Mouse (Mus musculus) cortical plate, adult 2 months (tissue): ENCODE results near the gene Pabpn1. TPM values are rescaled to one million over a fixed set of nuclear protein-coding genes. Genes with fewer than 3 reads are reported as not detected.

Experiments used
- H3K27ac ChIP-seq: fragments of 200-500 bp; 2 replicates; pipeline ENCODE4 v1.5.1; 2012; ENCODE audit warnings: low read length, control low read depth, inconsistent platforms; ENCODE audit not compliant: insufficient read depth
- H3K4me1 ChIP-seq: fragments of 200-500 bp; 2 replicates; pipeline ENCODE4 v1.6.1; 2011; ENCODE audit warnings: low read length; ENCODE audit not compliant: control insufficient read depth, insufficient read depth
- H3K4me3 ChIP-seq: fragments of 200-500 bp; 2 replicates; pipeline ENCODE4 v1.5.1; 2011; ENCODE audit warnings: mild to moderate bottlenecking, low read length, control low read depth; ENCODE audit not compliant: insufficient read depth
- CTCF ChIP-seq: fragments of 200-500 bp; IDR thresholded peaks from 2 replicates; pipeline ENCODE4 v1.5.1; 2011; ENCODE audit warnings: mild to moderate bottlenecking, control low read depth, low read length; ENCODE audit not compliant: insufficient read depth; ENCODE audit errors: extremely low read depth
- POLR2A ChIP-seq: fragments of 200-500 bp; IDR thresholded peaks from 2 replicates; pipeline ENCODE4 v1.6.1; 2011; ENCODE audit warnings: mild to moderate bottlenecking, low read length, control low read depth; ENCODE audit not compliant: insufficient read depth; ENCODE audit errors: extremely low read depth
- polyA plus RNA-seq: library from polyadenylated mRNA; depleted of rRNA; stranded (reverse); fragments of >200 nt; gene quantifications from 2 replicates; pipeline ENCODE4 v1.2.3, GENCODE M21; 2012

Gene Pabpn1
- polyA plus RNA-seq, 1 experiment: 414 TPM

- Histone ChIP-seq H3K27ac (peak overlapping the region; percentile 43; the same call in 1 of the 2 replicates), H3K4me1 (peaks cover 8% of the 10 kb centered on the region), H3K4me3 (peak overlapping the region; percentile 94)
- TF ChIP-seq CTCF (no peak), POLR2A (no peak)
These were observed 8.1 kb upstream of the Pabpn1 start for GRCm38 (mm10) chr14:54884022-54884712.

GRCm38 (mm10) chr14:54885309-54885708, 7.0 kb upstream of the Pabpn1 start:
- TF ChIP-seq CTCF (no peak), POLR2A (no peak)
- Histone ChIP-seq H3K4me3 (no peak overlapping the region), H3K4me1 (peaks cover 8% of the 10 kb centered on the region), H3K27ac (no peak overlapping the region)

GRCm38 (mm10) chr14:54893651-54894181, 1.4 kb downstream of the Pabpn1 start:
- peak overlapping the region; percentile 20 for H3K4me3 ChIP-seq
- no peak overlapping the region for H3K27ac ChIP-seq
- H3K4me1 ChIP-seq: no peaks in the 10 kb centered on the region
- TF ChIP-seq POLR2A (peak; percentile 94), CTCF (no peak)

GRCm38 (mm10) chr14:54894296-54895151, 2.2 kb downstream of the Pabpn1 start:
- H3K4me3 ChIP-seq: peak overlapping the region; percentile 89
- H3K27ac ChIP-seq: no peak overlapping the region
- TF ChIP-seq POLR2A (no peak), CTCF (no peak)
- no peaks in the 10 kb centered on the region for H3K4me1 ChIP-seq

- TF ChIP-seq POLR2A: no peak
- H3K4me1 ChIP-seq: no peaks in the 10 kb centered on the region
- H3K4me3 ChIP-seq: no peak overlapping the region
- H3K27ac ChIP-seq: no peak overlapping the region
These were observed 5.1 kb downstream of the Pabpn1 start for GRCm38 (mm10) chr14:54897445-54897844.

GRCm38 (mm10) chr14:54900383-54900782, 8.1 kb downstream of the Pabpn1 start:
- Histone ChIP-seq H3K4me3 (no peak overlapping the region), H3K4me1 (no peaks in the 10 kb centered on the region), H3K27ac (no peak overlapping the region)
- TF ChIP-seq POLR2A (no peak), CTCF (peak; percentile 61)

- no peak for TF ChIP-seq CTCF
- H3K27ac ChIP-seq: no peak overlapping the region
- H3K4me1 ChIP-seq: no peaks in the 10 kb centered on the region
- H3K4me3 ChIP-seq: no peak overlapping the region
These were observed 11.3 kb downstream of the Pabpn1 start for GRCm38 (mm10) chr14:54903641-54904040.

- H3K4me1 ChIP-seq: peaks cover 12% of the 10 kb centered on the region
- H3K4me3 ChIP-seq: no peak overlapping the region
- TF ChIP-seq CTCF (no peak), POLR2A (no peak)
- H3K27ac ChIP-seq: no peak overlapping the region
These were observed 16.4 kb downstream of the Pabpn1 start for GRCm38 (mm10) chr14:54908682-54909081.

GRCm38 (mm10) chr14:54912109-54912850, 20.0 kb downstream of the Pabpn1 start:
- peaks cover 12% of the 10 kb centered on the region for H3K4me1 ChIP-seq
- peak overlapping the region; percentile 88 for H3K27ac ChIP-seq
- no peak for TF ChIP-seq POLR2A
- no peak for TF ChIP-seq CTCF
- H3K4me3 ChIP-seq: peak overlapping the region; percentile 95

GRCm38 (mm10) chr14:54912886-54913285, 20.6 kb downstream of the Pabpn1 start, which contains the start of gene Slc22a17:
Gene Slc22a17 (minus strand): TSS chr14:54913132.
- H3K4me3 ChIP-seq: peak within 1 kb of the TSS; percentile 95
- TF ChIP-seq POLR2A (peak; percentile 99), CTCF (no peak)
- peak within 1 kb of the TSS; percentile 88 for H3K27ac ChIP-seq
- peaks cover 12% of the 10 kb centered on the region for H3K4me1 ChIP-seq
